ENCODE assay signal across 11 mouse cellular contexts in the genomic region with DNA sequence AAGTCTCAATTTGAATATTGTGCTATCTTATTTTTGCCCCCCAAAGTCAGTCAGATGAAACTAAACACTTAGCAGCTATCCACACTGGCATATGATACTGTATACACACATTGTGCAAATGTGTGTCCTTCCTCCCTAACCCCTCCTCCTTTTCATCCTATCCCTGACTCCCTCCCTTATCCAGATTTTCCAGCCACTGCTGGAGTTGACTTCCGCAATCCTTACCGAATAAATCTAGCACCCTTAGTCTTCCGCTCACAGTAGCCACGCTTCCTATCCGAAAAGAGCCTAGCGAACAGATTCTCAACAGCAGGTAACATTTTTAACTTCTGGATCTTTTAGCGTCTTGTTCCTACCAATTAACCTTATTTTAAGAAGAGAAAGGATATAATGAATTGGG. TPM values are rescaled to one million over a fixed set of nuclear protein-coding genes. Genes with fewer than 3 reads are reported as not detected.
DNase-seq lines count a peak whose midpoint lies in the region; ATAC-seq lines count a peak whose summit lies in the region.
"Had no signal": no experiment of that assay in that cellular context is flagged by ENCODE, and none has a peak within 500 bp of the region (broad histone marks: within the 10 kb centered on the region; RNA-seq: fewer than 3 reads in every experiment).

A gene (plus strand): TSS at position 233 of the 400 bp plus-strand sequence.

- H3K36me3 ChIP-seq in kidney, embryonic 15.5 days: peaks cover 30% of the 10 kb centered on the region
- H3K36me3 ChIP-seq in embryonic facial prominence, embryonic 13.5 days: peaks cover 28% of the 10 kb centered on the region
- H3K36me3 ChIP-seq in intestine, embryonic 15.5 days: peaks cover 8% of the 10 kb centered on the region

- H3K4me2 ChIP-seq in kidney, embryonic 15.5 days: peak within 1 kb of the TSS; percentile 12; the same call in 1 of the 2 replicates
- H3K4me2 ChIP-seq in embryonic facial prominence, embryonic 13.5 days: peak within 1 kb of the TSS; percentile 65
- H3K4me2 ChIP-seq in intestine, embryonic 15.5 days (replicated peaks): peak within 1 kb of the TSS; percentile 34
- H3K4me2 ChIP-seq: lung, embryonic 15.5 days had no signal

- no peak within 1 kb of the TSS for H3K9ac ChIP-seq in kidney, embryonic 15.5 days
- peak within 1 kb of the TSS; percentile 65 for H3K9ac ChIP-seq in embryonic facial prominence, embryonic 13.5 days
- no peak within 1 kb of the TSS for H3K9ac ChIP-seq in intestine, embryonic 15.5 days
- H3K9ac ChIP-seq: lung, embryonic 15.5 days had no signal

- H3K4me3 ChIP-seq in kidney, embryonic 15.5 days (replicated peaks): peak within 1 kb of the TSS; percentile 12; the same call in 1 of the 2 replicates
- H3K4me3 ChIP-seq in embryonic facial prominence, embryonic 13.5 days: peak within 1 kb of the TSS; percentile 41
- H3K4me3 ChIP-seq in intestine, embryonic 15.5 days (replicated peaks): no peak within 1 kb of the TSS
- H3K4me3 ChIP-seq: lung, embryonic 15.5 days had no signal

- ATAC-seq in kidney, embryonic 15.5 days (replicated peaks; ENCODE audit: low FRiP score): no peak
- ATAC-seq in embryonic facial prominence, embryonic 13.5 days (ENCODE audit: insufficient number of reproducible peaks, insufficient read depth, low FRiP score, low TSS enrichment, low read depth): no peak
- ATAC-seq in intestine, embryonic 15.5 days: no peak

- WGBS in kidney, embryonic 15.5 days: 78% methylated on average over 7 of the region's 7 CpGs
- WGBS in embryonic facial prominence, embryonic 13.5 days: 42% methylated on average over 7 of the region's 7 CpGs
- WGBS in intestine, embryonic 15.5 days: 79% methylated on average over 7 of the region's 7 CpGs

- no peaks in the 10 kb centered on the region for H3K27me3 ChIP-seq in kidney, embryonic 15.5 days
- no peaks in the 10 kb centered on the region for H3K27me3 ChIP-seq in embryonic facial prominence, embryonic 13.5 days
- H3K27me3 ChIP-seq in intestine, embryonic 15.5 days (replicated peaks): no peaks in the 10 kb centered on the region
- H3K27me3 ChIP-seq: lung, embryonic 15.5 days had no signal

- no peak for DNase-seq in kidney, adult 11 months
- DNase-seq in adipocyte (ENCODE audit: low spot score): peak; percentile 27
- DNase-seq in right cerebral cortex, postnatal 10 days (ENCODE audit: low spot score in 2 of 2): no peak
- DNase-seq in spleen, postnatal 14 days (ENCODE audit: low spot score in 2 of 2): no peak
- no peak for DNase-seq in cerebellum, postnatal 4 days (ENCODE audit: low spot score in 2 of 2)
- DNase-seq: retina, postnatal 1 day had no signal

- no peaks in the 10 kb centered on the region for H3K9me3 ChIP-seq in kidney, embryonic 15.5 days (replicated peaks)
- H3K9me3 ChIP-seq in embryonic facial prominence, embryonic 13.5 days: no peaks in the 10 kb centered on the region
- H3K9me3 ChIP-seq in intestine, embryonic 15.5 days: no peaks in the 10 kb centered on the region
- H3K9me3 ChIP-seq: G1E; lung, embryonic 15.5 days had no signal

- H3K4me1 ChIP-seq in kidney, embryonic 15.5 days: no peaks in the 10 kb centered on the region
- H3K4me1 ChIP-seq in embryonic facial prominence, embryonic 13.5 days: peaks cover 36% of the 10 kb centered on the region
- H3K4me1 ChIP-seq in intestine, embryonic 15.5 days (replicated peaks): no peaks in the 10 kb centered on the region
- H3K4me1 ChIP-seq: lung, embryonic 15.5 days had no signal

- peak within 1 kb of the TSS; percentile 22; the same call in 1 of the 2 replicates for H3K27ac ChIP-seq in kidney, embryonic 15.5 days
- H3K27ac ChIP-seq in embryonic facial prominence, embryonic 13.5 days: peak within 1 kb of the TSS; percentile 82
- no peak within 1 kb of the TSS for H3K27ac ChIP-seq in intestine, embryonic 15.5 days
- H3K27ac ChIP-seq: lung, embryonic 15.5 days had no signal

RNA-seq across cellular contexts. Expression of the gene that starts here (rescaled TPM):
- polyA plus RNA-seq in kidney, embryonic 15.5 days (2015; fragmentation: Nextera tagmentation; extraction: Ambion mirVana): 9.4 and 43.4 TPM in 2 replicates
- polyA plus RNA-seq in embryonic facial prominence, embryonic 13.5 days (2015; fragmentation: Nextera tagmentation; extraction: Ambion mirVana): 37.9 and 41.4 TPM in 2 replicates
- 8.5 and 9.5 TPM in 2 replicates for polyA plus RNA-seq in intestine, embryonic 15.5 days (2015; fragmentation: Nextera tagmentation; extraction: Ambion mirVana)
- polyA plus RNA-seq: G1E had no signal

Comparison
In these comparisons a context has a peak if more than half of its experiments do, and no peak if none do; other contexts are left out.
1. H3K4me2 ChIP-seq: peak in every context shown above with its lines; median percentile 65 in embryonic facial prominence, embryonic 13.5 days; 34 in intestine, embryonic 15.5 days; 12 in kidney, embryonic 15.5 days.